Mouse (Mus musculus): ENCODE data around the gene Pde2a.

The Pde2a gene

GRCm38 (mm10) chr7:101521696-101522095 lies 100.2 kb downstream of the Pde2a start:
- WGBS, result 60% methylated on average over 1 of the region's 1 CpGs

GRCm38 (mm10) chr7:101523205-101523604 lies 101.7 kb downstream of the Pde2a start:
- 44% methylated on average over 2 of the region's 2 CpGs for WGBS

- 73% methylated on average over 7 of the region's 7 CpGs for WGBS
Measured at GRCm38 (mm10) chr7:101526484-101526883, 105.0 kb downstream of the Pde2a start.

- 46% methylated on average over 5 of the region's 5 CpGs for WGBS
Measured at GRCm38 (mm10) chr7:101534428-101534827, 112.9 kb downstream of the Pde2a start.

- 43% methylated on average over 10 of the region's 10 CpGs for WGBS
Measured at GRCm38 (mm10) chr7:101535102-101535501, 113.6 kb downstream of the Pde2a start.

GRCm38 (mm10) chr7:101535517-101535916 lies 114.0 kb downstream of the Pde2a start:
- 50% methylated on average over 5 of the region's 5 CpGs for WGBS

GRCm38 (mm10) chr7:101537541-101537940 lies 116.0 kb downstream of the Pde2a start:
- 35% methylated on average over 8 of the region's 8 CpGs for WGBS

- WGBS, result 27% methylated on average over 14 of the region's 14 CpGs
Measured at GRCm38 (mm10) chr7:101538141-101538933, 116.8 kb downstream of the Pde2a start.

GRCm38 (mm10) chr7:101539774-101540173 lies 118.3 kb downstream of the Pde2a start:
- 41% methylated on average over 9 of the region's 9 CpGs for WGBS

- WGBS, result 46% methylated on average over 5 of the region's 5 CpGs
Measured at GRCm38 (mm10) chr7:101540684-101541083, 119.2 kb downstream of the Pde2a start.

GRCm38 (mm10) chr7:101541132-101541531 lies 119.6 kb downstream of the Pde2a start:
- 1% methylated on average over 11 of the region's 11 CpGs for WGBS

- WGBS, result 47% methylated on average over 10 of the region's 10 CpGs
Measured at GRCm38 (mm10) chr7:101541734-101542133, 120.2 kb downstream of the Pde2a start.

- 74% methylated on average over 3 of the region's 3 CpGs for WGBS
Measured at GRCm38 (mm10) chr7:101547651-101548050, 126.2 kb downstream of the Pde2a start.

GRCm38 (mm10) chr7:101549266-101549665 lies 127.8 kb downstream of the Pde2a start:
- 87% methylated on average over 3 of the region's 3 CpGs for WGBS

- WGBS, result 75% methylated on average over 7 of the region's 7 CpGs
Measured at GRCm38 (mm10) chr7:101550686-101551485, 129.4 kb downstream of the Pde2a start.

GRCm38 (mm10) chr7:101551530-101551929 lies 130.0 kb downstream of the Pde2a start:
- WGBS, result 97% methylated on average over 1 of the region's 1 CpGs

GRCm38 (mm10) chr7:101555473-101555872 lies 134.0 kb downstream of the Pde2a start:
- WGBS, result 95% methylated on average over 3 of the region's 3 CpGs

GRCm38 (mm10) chr7:101557391-101557790 lies 135.9 kb downstream of the Pde2a start:
- WGBS, result 88% methylated on average over 1 of the region's 1 CpGs

GRCm38 (mm10) chr7:101559393-101559792 lies 137.9 kb downstream of the Pde2a start:
- WGBS, result 88% methylated on average over 5 of the region's 5 CpGs

Data from cerebral cortex, adult 2 months (tissue).